Mouse (Mus musculus): ENCODE measurements around the gene Clpsl2.
A peak's percentile ranks its signal among the peaks of the same experiment; 100 is the strongest.

The Clpsl2 gene

DNA sequence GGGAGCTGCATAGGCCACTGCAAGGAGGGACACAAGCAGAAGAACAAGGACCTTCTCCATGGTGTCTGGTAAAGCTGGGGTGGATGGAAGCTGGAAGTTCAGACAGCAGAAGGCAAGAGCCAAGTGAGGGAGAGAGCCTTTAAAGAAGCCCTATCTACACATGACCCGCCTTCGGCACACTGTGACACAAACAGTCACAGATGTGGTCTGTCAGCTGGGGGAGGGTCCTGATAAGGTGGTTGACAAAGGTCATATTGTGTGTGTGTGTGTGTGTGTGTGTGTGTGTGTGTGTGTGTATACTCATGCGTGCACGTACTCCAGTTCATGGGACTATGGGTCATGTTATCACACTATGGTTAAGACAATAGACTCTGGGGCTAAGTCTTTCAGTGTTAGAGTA is 11.4 kb downstream of the Clpsl2 start, which contains the start of gene Clps:
Gene Clps, minus strand, starts transcription at position 169 of the 400 bp plus-strand sequence.
- DNase-seq (ENCODE audit: low spot score) = no peak

DNA sequence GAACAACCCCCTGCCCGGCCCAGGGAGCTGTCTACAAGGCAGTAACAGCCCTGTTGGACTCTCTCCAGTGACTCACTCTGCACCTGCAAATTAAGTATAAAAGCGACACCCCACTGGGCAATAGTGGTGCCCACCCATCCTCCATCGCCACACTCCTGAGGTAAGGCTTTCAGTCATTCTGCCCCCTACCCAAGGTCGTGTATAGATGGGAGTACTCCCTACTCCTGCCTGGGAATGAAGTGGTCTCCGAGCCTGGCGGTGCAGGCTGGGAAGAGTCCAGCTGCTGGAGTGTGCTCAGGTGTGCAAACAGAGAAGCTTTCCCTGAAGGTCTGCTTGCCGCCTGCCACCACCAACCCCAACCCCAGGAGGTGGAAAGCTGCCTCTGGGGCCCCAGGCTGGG is 12.4 kb downstream of the Clpsl2 start:
- no peak for DNase-seq (ENCODE audit: low spot score)

GRCm38 (mm10) chr17:28565181-28565580 is 16.0 kb downstream of the Clpsl2 start:
- no peak for DNase-seq (ENCODE audit: low spot score)

- no peak for DNase-seq (ENCODE audit: low spot score)
Measured at GRCm38 (mm10) chr17:28567541-28567940, 18.3 kb downstream of the Clpsl2 start.

DNA sequence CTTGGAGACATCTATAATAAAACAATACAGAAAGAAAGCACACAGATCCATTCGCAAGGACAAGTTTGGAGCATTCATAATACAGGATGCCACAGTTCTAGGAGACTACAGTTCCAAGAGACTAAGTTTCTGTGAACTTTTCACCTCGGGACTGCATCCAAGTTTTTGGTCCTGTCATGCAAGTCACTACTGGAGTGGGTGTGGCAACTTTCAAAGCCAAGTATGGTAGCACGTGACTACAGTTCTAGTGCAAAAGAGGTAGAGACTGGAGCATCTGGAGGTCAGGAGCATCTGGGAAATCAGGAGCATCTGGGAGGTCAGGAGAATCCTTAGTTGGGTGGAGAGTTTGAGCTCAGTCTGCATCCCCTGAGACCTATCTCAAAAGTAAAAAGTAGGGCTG is 22.7 kb downstream of the Clpsl2 start:
- no peak for DNase-seq (ENCODE audit: low spot score)

GRCm38 (mm10) chr17:28572521-28572920 is 23.3 kb downstream of the Clpsl2 start:
- no peak for DNase-seq (ENCODE audit: low spot score)

GRCm38 (mm10) chr17:28572941-28573340 is 23.7 kb downstream of the Clpsl2 start:
- DNase-seq (ENCODE audit: low spot score) = no peak

DNA sequence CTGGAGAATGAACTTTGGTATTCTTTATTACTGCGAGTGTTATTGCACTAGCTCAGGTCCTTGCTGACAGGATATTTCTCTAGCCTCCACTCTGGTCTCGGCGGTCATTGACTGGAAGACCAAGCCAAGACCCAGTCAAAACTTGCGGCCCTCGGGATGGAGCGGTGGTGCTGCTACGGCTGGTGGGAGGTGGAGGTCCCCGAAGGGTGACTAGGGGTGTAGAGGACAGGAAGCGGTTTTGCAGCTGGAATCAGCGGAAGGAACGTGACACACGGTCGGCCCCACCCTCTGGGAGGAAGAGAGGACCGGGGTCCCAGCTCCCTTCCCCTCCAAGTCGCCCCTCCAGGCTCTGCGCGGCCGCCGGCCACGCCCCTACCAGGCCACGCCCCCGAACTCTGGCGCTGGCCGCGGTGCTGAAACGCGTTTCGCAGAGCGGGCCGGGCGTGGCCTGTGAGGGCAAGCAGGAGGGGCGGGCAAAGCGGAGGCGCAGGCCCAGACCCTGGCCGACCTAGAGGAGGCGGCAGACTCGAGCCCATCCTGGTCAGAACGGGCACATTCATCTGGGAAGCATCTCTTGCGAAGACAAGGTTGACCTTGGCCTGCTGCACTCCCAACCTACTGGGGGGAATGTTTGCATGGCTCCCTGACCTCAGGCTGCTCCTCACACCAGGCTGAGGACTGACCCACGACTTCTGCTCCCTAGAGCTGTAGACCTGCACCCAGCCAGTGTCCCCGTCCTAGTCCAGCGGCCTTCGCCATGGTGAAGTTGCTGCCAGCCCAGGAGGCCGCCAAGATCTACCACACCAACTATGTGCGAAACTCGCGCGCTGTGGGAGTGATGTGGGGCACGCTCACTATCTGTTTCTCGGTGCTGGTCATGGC is 26.3 kb downstream of the Clpsl2 start, which contains the start of gene Lhfpl5:
Gene Lhfpl5, plus strand, starts transcription at position 398 of the 882 bp plus-strand sequence.
- peak; percentile 37 for DNase-seq (ENCODE audit: low spot score)

DNA sequence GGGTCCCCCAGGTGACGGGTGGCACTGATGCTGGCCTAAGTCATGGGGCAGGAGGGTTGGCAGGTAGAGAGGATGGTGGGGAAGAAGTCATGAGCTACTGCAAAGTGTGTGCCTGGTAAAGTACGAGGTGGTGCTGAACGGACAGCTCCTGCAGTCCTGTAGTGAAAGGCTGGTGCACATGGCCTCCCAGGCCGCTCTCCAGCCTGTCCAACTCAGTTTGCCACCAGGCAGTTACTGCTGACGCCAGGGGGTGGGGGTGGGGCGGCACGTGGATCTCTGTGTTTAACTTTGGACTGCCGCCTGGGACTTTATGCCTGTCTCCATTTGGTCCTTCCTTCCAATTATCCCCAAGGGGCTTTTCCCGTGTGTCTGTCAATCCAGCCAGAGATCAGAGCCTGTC is 31.2 kb downstream of the Clpsl2 start:
- DNase-seq (ENCODE audit: low spot score) = peak; percentile 59

DNA sequence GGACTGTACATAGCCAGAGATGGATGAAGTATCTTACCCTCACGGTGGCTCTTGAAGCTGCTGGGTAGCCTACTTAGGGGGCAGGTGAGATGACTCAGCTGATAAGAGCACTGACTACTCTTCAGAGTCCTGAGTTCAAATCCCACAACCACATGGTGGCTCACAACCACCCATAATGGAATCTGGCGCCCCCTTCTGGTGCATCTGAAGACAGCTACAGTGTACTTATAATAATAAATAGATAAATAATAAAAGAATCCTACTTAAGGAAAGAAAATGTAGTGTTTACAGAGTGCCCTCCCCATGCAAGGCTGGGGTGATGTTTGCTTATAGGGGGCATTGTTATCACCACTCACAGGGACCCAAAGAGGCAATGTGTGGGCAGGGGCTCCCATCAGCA is 31.8 kb downstream of the Clpsl2 start:
- no peak for DNase-seq (ENCODE audit: low spot score)

- DNase-seq (ENCODE audit: low spot score) = no peak
Measured at GRCm38 (mm10) chr17:28586509-28586908, 37.3 kb downstream of the Clpsl2 start.

- no peak for DNase-seq (ENCODE audit: low spot score)
Measured at GRCm38 (mm10) chr17:28588591-28588990, 39.4 kb downstream of the Clpsl2 start.

DNA sequence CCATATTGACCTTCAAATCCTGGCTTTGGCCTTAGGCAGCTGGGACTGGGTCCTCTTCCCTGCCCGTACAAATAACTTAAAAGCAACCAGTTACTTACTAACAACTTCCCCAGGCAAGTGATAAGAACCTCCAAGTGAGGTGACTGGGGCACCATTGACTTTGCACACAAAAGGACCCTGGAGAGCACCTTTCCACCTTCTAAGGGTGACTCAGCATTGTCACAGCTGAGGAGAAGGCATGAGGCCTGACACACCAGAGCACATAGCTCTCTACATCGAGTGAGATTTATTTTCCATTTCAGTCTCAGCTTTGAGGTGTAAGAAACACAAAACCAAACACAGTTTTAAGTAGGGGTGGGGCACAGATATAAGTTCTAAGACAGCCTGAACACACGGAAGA is 41.4 kb downstream of the Clpsl2 start:
- DNase-seq (ENCODE audit: low spot score) = no peak

DNA sequence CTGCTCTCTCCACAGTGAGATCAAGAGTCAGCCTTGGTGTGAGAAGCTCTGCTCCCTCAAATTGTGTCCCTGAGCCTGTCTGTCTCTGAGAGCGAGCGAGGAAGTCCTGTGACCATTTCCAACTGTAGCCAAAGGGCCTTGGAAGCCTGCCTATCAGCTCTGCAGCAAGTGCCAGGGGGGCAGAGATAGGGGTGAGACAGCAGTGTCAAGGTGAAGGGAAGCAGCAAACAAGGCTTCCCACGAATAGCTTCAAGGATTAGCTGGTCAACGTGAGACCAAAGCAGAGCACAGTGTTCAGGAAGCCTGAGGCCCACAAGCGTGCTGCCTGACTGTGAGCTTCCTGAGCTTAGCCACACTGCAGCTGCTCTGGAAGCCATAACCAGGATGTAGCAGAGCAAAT is 42.3 kb downstream of the Clpsl2 start:
- DNase-seq (ENCODE audit: low spot score) = no peak

DNA sequence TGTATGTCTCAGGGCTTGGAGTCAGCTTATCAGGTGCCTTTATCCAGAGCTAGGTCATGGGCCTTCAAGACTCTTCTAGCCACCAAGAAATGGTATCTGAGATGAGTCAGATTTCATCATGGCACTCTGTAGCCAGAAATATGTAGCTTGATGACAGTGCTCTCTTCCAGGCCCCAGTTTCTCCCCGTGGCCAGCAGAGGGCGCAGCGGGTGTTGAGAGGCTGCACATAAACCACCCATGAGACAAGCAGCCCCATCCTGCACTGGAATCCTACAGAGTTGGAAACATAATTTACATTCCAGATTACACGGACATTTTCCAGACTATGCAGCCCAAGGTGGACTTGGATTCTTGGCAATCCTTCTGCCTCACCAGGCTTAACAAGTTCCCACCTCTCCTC is 43.8 kb downstream of the Clpsl2 start:
- peak; percentile 70 for DNase-seq (ENCODE audit: low spot score)

DNA sequence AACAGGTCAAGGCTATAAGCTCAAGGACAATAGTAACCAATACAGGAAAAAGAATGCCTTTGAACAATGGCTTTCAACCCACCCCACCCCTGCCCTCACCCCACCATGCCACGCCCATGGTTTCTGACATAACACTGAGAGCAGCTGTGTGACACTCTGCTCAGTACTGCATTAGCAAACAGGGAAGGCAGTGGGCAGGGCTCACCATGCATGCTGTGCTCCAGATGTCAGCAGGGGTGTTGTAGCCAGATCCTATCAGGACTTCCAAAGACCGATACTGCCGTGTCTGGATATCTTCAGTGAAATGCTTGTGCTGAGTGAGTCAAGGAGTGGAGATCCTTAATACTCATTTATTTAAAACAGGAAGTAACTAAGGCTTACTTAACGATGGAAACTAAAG is 44.8 kb downstream of the Clpsl2 start:
- DNase-seq (ENCODE audit: low spot score) = no peak

- no peak for DNase-seq (ENCODE audit: low spot score)
Measured at GRCm38 (mm10) chr17:28600780-28601179, 51.6 kb downstream of the Clpsl2 start.

GRCm38 (mm10) chr17:28601557-28602250 is 52.5 kb downstream of the Clpsl2 start:
- DNase-seq (ENCODE audit: low spot score) = no peak

Measured in c-Kit-positive CD71-positive TER-119-positive erythroid progenitor cells, embryonic 14.5 days (primary cell).